Mouse (Mus musculus): ENCODE measurements around the gene Smarcd1. TPM values are rescaled to one million over a fixed set of nuclear protein-coding genes. Genes with fewer than 3 reads are reported as not detected.
"Not testable (repeated sequence)": the region's sequence is repeated elsewhere in the genome, so short reads cannot be mapped to it uniquely, and the experiment has no call there.

Smarcd1 gene
- total RNA-seq, 2 experiments from 2014 or later, result 9.4 to 11.5 TPM

DNA sequence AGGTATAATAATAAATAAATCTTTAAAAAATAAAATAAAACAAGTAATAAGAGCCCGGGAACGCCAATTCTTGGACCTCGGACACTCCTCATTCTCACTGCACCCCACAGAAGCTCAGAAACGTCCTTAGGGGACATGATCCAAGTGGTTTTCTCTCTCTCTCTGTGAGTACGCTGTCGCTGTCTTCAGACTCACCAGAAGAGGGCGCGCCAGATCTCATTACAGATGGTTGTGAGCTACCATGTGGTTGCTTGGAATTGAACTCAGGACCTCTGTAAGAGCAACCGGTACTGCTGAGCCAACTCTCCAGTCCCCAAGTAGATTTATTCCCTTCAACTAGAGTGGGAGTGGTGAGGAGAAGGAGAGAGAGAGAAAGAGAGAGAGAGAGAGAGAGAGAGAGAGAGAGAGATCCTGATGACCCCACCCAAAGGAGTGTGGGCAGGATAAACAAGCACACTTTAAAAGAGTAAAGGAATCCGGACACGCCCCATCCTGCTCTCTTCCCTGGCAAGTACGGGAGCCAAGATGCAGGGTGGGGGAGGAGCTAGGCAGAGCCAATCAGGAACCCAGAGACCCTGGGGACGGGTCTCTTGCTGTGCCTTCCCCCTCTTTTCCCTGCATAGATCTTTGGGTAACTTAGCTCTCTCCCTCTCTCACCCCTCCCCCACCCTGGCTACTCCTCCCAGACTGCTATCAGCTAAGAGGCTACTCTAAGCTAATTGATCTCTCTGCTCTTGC, 23.7 kb upstream of the Smarcd1 start:
- intact Hi-C loops (cut with DNase I; ENCODE audit: low total_unique reads), result loop anchor here (5.0 kb wide), 1 partner anchor 176 kb away; no protein-coding TSS in a partner anchor
- DNase-seq, result no peak

DNA sequence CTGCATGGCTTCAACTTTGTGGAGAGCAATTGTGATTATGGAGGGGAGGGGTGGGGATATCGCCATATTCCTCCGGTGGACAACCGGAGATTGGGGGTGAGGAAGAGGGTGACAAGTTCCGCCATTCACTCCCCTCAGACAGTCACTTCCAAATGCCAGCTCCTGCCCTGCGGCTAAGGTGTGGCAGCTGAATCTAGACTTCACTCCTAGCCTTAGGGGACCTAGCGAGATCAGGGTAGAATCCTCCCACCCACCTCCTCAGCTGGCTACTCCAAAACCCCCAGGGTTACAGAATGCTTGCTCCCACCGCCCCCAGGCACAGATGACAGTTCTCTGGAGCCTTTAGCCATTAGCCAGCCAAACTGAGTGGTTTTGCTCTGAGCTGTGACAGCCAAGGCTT, 22.9 kb upstream of the Smarcd1 start:
- no peak for DNase-seq
- intact Hi-C loops (cut with DNase I; ENCODE audit: low total_unique reads), result loop anchor here (5.0 kb wide), 1 partner anchor 177 kb away; no protein-coding TSS in a partner anchor

DNA sequence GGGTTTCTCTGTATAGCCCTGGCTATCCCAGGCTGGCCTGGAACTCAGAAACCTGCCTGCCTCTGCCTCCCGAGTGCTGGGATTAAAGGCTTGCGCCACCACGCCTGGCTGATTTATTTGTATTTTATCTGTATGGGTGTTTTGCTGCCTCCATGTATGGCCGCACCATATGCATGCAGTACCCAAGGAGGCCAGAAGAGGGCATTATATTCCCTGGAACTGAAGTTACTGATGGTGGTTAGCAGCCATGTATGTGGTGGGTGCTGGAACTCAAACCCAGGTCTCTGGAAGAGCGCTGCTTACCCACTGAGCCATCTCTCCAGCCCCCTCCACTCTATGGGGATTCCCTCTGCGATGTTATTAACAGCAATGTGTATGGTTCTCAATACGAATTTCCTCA, 19.0 kb upstream of the Smarcd1 start:
- DNase-seq, result no peak
- intact Hi-C loops (cut with DNase I; ENCODE audit: low total_unique reads), result no loop called here

DNA sequence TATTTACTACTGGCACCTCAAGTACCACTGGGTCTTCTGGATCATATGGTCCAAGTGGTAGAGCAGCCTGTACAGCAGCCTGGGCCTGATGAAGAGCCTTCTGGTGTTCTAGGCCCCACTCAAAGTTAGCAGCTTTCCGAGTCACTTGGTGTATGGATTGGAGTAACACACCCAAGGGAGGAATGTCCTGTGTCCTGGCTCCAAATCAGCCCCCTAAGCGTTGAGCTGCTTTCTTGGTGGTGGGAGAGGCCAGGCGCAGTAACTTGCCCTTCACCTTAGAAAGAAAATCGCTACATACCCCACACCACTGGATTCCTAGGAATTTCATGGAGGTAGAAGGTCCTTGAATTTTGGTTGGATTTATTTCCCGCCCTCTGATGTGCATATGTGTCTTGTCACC, 17.8 kb upstream of the Smarcd1 start:
- DNase-seq, result no peak
- intact Hi-C loops (cut with DNase I; ENCODE audit: low total_unique reads), result no loop called here

DNA sequence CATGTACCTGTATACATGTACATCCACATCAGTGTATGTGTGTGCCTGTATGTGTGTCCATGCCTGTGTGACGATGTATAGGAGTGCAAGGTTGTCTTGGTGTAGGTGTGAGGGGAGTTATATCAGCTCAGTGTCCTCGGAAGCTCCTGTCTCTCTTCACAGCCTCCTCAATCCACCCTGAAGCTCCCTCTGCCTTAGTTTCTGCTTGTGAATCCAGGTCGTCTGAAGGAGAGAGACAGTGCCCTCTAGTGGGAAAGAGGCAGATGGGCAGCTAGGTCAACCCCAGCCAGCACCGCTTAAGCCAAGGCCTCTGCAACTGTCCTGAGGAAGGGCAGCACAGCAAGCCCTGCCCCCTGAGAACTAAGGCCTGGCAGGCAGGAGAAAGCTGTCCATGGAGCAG, 13.2 kb upstream of the Smarcd1 start:
- peak; percentile 47 for DNase-seq
- intact Hi-C loops (cut with DNase I; ENCODE audit: low total_unique reads), result loop anchor here (5.0 kb wide), 1 partner anchor 91 kb away; no protein-coding TSS in a partner anchor

DNA sequence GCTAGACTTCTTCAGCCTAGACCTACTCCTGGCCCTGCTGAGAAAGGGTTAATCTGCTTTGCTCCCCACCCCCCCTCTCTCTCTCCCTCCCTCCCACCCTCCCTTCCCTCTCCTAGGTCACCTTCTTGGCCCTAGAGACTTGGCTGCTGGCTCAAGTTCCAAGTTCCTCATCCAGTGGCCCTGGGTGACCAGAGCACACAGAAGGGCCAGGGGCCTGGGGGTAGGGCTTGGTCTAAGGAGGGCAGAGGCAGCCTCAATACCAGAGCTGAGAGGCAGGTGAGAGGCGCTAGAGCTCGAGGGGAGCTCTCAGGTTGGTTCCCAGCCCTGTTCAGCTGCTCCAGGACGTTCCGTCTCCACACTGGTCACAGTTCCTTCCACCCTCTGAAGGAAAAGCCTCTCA, 11.0 kb upstream of the Smarcd1 start:
- intact Hi-C loops (cut with DNase I; ENCODE audit: low total_unique reads), result no loop called here
- no peak for DNase-seq

DNA sequence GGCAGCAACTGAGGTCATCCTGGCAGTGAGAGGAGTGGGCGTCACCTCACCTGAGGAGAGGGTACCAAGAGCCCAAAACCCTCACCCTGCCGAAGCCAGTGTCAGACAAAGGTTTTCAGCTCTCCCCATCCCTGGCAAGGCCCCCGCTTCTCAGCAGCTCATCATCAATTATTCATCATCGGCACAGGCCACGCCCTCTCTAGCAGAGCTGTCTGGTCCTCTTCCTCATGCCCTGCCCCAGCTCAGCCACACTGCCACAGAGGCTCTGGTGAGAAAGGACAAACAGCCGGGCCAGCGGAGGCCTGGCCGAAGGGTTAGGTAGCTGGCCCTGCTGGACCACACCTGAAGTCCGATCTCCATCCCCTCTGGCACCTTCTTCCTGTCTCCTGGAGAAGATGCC, 10.0 kb upstream of the Smarcd1 start:
- no peak for DNase-seq
- intact Hi-C loops (cut with DNase I; ENCODE audit: low total_unique reads), result no loop called here

DNA sequence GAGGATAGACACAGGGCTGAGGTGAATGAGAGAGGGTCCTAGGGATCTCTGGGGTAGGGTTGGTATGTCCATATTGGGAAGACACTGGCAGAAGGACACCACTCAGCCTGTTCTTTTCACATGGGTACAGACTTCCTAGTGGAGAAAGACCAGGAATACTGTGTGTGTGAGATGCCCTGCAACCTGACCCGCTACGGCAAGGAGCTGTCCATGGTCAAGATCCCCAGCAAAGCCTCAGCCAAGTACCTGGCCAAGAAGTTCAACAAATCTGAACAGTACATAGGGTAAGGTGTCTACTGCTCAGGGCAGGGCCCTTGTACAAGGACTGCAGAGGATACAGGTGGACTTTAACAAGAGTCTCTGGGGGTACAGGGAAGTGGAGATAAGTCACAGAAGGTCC, 4.6 kb upstream of the Smarcd1 start:
- intact Hi-C loops (cut with DNase I; ENCODE audit: low total_unique reads), result no loop called here
- no peak for DNase-seq

DNA sequence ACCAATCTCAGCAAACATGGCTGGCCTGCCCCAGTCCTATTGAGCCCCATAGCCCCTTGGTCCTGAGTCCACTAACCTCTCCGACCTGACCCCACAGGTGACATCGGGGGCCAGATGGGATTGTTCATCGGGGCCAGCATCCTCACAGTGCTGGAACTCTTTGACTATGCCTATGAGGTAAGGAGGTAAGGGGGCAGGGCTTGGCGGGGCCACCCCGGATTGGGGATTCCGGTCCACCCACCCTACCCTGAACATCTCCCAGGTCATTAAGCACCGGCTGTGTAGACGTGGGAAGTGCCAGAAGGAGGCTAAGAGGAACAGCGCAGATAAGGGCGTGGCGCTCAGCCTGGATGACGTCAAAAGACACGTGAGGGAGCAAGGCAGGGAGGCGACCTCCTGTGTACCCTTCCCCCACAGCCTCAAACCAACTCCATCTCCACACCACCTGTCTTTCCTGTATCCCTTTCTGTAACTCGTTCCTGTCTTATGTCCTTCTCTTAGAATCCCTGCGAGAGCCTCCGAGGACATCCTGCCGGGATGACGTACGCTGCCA, 3.3 kb upstream of the Smarcd1 start:
- intact Hi-C loops (cut with DNase I; ENCODE audit: low total_unique reads), result no loop called here
- DNase-seq, result no peak

DNA sequence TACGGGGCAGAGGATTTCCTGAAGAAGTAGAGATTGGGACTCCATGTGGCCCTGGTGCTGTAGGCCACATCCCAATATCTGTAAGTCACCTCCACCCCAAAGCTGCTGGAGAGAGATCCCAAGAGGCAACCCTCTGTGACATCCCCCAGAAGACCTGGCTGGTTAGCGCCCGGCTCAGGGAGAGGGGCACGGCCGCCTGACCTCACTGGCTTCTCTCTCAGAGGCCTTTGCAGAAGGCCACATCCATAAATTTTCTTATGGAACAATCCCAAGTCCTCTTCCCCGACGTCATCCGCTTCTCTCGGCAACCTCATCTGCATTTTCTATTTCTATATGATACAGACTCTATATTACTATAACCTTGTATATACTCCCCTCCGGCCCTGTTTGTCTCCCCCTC, 2.2 kb upstream of the Smarcd1 start:
- no peak for DNase-seq
- intact Hi-C loops (cut with DNase I; ENCODE audit: low total_unique reads), result no loop called here

DNA sequence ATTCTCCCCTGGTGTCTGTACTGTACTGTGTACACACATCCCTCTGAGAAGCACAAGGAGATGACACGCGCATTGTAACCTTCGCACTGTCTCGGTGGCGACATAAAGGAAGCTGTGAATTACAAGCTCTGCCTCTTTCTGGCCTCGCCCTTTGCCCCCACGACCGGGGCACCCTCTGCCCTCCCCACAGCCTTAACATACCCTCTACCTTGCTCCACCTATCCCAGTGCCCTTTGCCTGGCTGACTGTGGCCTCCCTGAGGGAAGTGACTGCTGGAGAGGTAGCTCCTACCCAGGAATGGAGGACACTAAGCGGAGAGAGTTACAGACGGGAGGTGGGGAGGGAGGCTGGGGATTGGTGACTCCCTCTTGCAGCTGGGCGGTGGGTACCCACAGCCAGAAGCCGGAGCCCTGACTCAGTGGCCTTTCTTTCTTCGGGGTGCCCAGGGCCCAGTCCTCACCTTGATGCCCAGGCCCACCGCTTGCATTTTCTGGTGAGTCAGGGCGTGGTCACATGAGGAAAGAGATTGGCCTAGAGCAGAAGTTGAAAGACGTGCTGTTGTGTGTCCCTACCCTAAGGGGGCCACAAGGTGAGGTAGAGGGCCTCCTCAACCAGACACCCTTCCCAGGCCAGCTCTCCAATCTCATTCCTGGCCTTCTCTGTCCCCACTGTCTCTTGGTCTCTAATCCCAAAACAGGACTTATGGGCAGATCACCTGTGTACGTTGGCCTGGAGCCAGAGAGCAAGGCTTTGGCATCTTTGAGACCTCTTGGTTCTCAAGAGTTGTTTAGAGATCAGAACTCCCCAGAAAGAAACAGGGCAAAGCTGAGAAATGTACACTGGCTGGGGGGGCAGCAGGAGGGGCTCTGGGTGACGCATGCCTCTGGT, 1.5 kb upstream of the Smarcd1 start:
- DNase-seq, result no peak
- intact Hi-C loops (cut with DNase I; ENCODE audit: low total_unique reads), result no loop called here

DNA sequence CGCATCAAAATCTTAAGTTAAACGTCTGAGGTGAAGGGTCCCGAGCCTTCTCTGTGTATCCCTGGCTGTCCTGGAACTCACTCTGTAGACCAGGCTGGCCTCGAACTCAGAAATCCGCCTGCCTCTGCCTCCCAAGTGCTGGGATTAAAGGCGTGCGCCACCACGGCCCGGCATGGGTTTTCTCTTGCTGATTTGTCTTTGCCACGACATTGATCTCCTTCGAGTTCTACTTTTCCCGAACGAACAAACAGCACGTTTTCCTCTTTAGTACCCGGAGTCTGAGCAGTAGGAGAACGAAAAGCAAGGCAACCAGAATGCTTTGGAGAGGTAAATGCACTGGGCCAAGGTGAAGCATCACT, 310 bp upstream of the Smarcd1 start:
- intact Hi-C loops (cut with DNase I; ENCODE audit: low total_unique reads); DNase-seq: not testable (repeated sequence)

DNA sequence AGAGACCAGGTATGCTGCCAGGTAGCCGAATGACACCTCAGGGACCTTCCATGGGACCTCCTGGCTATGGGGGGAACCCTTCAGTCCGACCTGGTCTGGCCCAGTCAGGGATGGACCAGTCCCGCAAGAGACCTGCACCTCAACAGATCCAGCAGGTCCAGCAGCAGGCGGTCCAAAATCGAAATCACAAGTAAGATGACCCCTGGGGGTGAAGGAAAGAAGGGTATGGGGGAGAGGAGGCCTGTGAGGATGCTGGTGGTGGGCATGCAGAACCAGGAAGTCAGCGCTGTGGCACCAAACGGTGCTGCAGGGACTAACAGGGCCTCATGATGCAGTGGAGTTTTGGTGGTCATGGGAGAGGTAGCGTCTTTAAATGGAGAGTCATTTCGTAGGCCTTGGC, 1.2 kb downstream of the Smarcd1 start:
- no peak for DNase-seq
- intact Hi-C loops (cut with DNase I; ENCODE audit: low total_unique reads), result no loop called here

DNA sequence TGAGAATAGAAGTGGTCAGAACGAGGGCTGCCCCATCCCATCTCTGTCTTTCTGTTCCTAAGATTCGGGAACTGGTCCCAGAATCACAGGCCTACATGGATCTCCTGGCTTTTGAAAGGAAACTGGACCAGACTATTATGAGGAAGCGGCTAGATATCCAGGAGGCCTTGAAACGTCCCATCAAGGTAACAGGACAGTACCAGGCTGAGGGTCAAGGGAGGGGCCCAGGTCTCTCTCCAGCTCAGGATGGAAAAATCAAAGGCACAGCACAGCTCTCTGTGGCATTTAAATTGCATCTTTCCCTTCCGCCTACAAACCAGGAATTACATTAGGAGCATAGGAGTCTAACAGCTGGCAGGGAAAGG, 1.7 kb downstream of the Smarcd1 start:
- intact Hi-C loops (cut with DNase I; ENCODE audit: low total_unique reads), result no loop called here

DNA sequence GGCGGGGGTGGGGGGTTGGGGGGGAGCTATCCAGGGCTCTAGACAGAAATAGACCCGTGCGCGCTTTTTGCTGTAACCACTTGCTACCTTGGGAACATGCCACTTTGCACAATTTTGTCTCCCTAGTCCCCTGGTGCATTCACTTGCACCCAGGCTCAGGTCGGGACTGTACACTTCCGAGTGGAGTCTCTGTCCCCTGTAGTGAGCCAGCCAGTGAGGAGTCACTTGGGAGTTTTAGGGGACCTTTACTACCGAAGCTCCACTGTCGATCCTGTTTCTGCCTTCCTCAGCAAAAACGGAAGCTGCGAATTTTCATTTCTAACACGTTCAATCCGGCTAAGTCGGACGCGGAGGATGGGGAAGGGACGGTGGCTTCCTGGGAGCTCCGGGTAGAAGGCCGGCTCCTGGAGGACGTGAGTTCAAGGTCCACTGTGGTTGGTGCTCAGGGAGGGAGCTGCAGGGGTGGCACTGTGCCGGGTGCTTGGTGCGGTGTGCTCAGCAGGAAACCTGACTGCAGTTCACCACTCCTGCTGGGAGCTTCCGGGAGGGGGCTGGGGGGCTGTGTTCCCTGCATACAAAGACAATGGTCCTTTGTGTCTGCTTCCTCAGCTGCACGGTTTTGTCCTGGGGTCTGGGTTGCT, 2.2 kb downstream of the Smarcd1 start:
- DNase-seq, result no peak

More for the DNA sequence above, 1.7 kb downstream of the Smarcd1 start:
- DNase-seq, result no peak

DNA sequence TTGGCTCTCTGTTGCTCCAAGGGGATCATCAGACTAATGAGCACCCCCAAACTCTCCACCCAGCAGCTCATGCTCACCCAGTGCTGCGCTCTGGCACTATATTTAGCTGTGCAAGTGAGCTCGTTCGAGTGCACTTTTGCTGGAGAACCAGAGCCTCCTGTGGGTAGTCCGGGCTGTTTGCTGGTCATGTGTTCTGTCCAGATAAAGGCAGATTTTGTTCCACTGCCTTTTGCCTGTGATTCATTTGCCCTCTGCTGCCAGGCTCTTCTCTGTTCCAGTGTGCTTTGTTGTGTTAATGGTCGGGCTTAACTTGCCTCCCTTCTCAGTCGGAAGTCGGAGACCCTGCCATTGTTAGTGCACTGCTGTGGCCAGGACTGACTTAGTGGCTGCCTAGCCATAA, 3.0 kb downstream of the Smarcd1 start:
- intact Hi-C loops (cut with DNase I; ENCODE audit: low total_unique reads), result no loop called here
- DNase-seq, result no peak

More for the DNA sequence above, 2.2 kb downstream of the Smarcd1 start:
- intact Hi-C loops (cut with DNase I; ENCODE audit: low total_unique reads), result no loop called here

DNA sequence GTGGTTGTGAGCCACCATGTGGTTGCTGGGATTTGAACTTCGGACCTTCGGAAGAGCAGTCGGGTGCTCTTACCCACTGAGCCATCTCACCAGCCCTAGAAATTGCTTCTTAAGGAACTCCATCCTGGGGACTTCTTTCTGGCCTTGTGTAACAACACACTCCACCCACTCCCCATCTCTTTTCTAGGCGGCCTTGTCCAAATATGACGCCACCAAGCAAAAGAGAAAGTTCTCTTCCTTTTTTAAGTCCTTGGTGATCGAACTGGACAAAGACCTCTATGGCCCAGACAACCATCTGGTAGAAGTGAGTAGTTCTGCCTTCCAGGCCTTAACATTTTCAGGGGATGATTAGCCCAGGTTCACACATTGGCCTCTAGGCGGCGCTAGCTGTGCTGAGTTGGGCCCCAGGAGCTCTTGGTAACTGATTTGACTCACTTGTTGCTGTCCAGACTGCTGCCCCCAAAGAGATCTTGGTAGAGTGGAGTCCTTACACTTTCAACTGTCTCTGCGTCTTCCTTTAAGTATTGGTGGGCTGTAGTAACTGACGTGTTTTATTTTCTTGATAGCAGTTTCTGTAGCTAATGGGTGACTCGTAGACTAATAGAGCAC, 3.6 kb downstream of the Smarcd1 start, which contains the start of gene Gm17349:
Gene Gm17349, minus strand, starts transcription at position 51 of the 609 bp plus-strand sequence.
- intact Hi-C loops (cut with DNase I; ENCODE audit: low total_unique reads), result no loop called here

DNA sequence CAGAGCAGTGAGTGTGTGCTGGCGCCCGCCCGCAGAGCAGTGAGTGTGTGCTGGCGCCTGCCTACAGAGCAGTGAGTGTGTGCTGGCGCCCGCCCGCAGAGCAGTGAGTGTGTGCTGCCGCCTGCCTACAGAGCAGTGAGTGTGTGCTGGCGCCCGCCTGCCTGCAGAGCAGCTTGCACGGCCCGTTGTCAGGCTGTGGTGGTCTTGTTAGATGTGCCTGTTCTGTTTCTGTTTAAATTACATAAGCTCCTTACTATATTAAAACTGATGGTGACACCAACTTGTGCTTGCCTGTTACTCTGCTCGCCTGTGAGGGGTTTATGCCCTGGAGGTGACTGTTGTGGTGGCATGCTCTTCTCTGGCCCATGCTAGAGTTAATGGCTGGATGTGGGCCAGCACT, 6.2 kb downstream of the Smarcd1 start:
- DNase-seq, result no peak
- intact Hi-C loops (cut with DNase I; ENCODE audit: low total_unique reads), result no loop called here

More for the DNA sequence above, 3.6 kb downstream of the Smarcd1 start, which contains the start of gene Gm17349:
- DNase-seq, result peak; percentile 50

Measured in gastrocnemius, postnatal 14 days (tissue).